Mouse (Mus musculus) heart, embryonic 14.5 days (tissue): ENCODE data around the gene Fam114a1. TPM values are rescaled to one million over a fixed set of nuclear protein-coding genes. Genes with fewer than 3 reads are reported as not detected.

Experiments
- ATAC-seq: fragments of 200-750 bp; cut with Nextera tagmentation; 2 replicates; pipeline ENCODE4 v1.8.0; 2017; ENCODE audit warnings: low read depth, moderate TSS enrichment; ENCODE audit not compliant: insufficient number of reproducible peaks, insufficient read depth, low FRiP score
- H3K27ac ChIP-seq, 2 experiments: fragments of 200-500 bp in 1 of 2; fragments of 300-500 bp in 1 of 2; sonication (generic) in 1 of 2; replicated peaks in 1 of 2; 2 replicates each; pipeline ENCODE4 v1.5.1; 2012 to 2014; ENCODE audit warnings: low read depth in 2 of 2, low read length in 2 of 2, control low read depth in 1 of 2, mild to moderate bottlenecking in 1 of 2, mixed read lengths in 1 of 2; ENCODE audit not compliant: control insufficient read depth in 1 of 2, insufficient read depth in 1 of 2
- H3K27me3 ChIP-seq: fragments of 300-500 bp; sonication (generic); 2 replicates; pipeline ENCODE4 v1.6.1; 2014; ENCODE audit warnings: mild to moderate bottlenecking, low read length, control low read depth; ENCODE audit not compliant: control insufficient read depth, insufficient read depth
- H3K36me3 ChIP-seq: fragments of 300-500 bp; sonication (generic); 2 replicates; pipeline ENCODE4 v1.6.1; 2014; ENCODE audit warnings: mild to moderate bottlenecking, control low read depth, low read length, mixed read lengths; ENCODE audit not compliant: control insufficient read depth, insufficient read depth
- H3K4me1 ChIP-seq, 2 experiments: fragments of 200-500 bp in 1 of 2; fragments of 300-500 bp in 1 of 2; sonication (generic) in 1 of 2; 2 replicates each; pipeline ENCODE4 v1.6.1; 2012 to 2014; ENCODE audit warnings: low read length in 2 of 2, control low read depth in 1 of 2, mixed read lengths in 1 of 2; ENCODE audit not compliant: control insufficient read depth in 2 of 2, insufficient read depth in 2 of 2
- H3K4me2 ChIP-seq: fragments of 300-500 bp; sonication (generic); 2 replicates; pipeline ENCODE4 v1.6.1; 2014; ENCODE audit warnings: mild to moderate bottlenecking, low read length
- H3K4me3 ChIP-seq, 2 experiments: fragments of 200-500 bp in 1 of 2; fragments of 300-500 bp in 1 of 2; sonication (generic) in 1 of 2; 2 replicates each; pipeline ENCODE4 v1.5.1; 2012 to 2014; ENCODE audit warnings: low read length in 2 of 2, mild to moderate bottlenecking in 2 of 2, control low read depth in 1 of 2, low read depth in 1 of 2, moderate library complexity in 1 of 2; ENCODE audit not compliant: control insufficient read depth in 1 of 2, insufficient read depth in 1 of 2
- H3K9ac ChIP-seq: fragments of 300-500 bp; sonication (generic); 2 replicates; pipeline ENCODE4 v1.6.1; 2014; ENCODE audit warnings: mild to moderate bottlenecking, low read length
- H3K9me3 ChIP-seq: fragments of 300-500 bp; sonication (generic); 2 replicates; pipeline ENCODE4 v1.6.1; 2016; ENCODE audit warnings: low read length, control low read depth; ENCODE audit not compliant: control insufficient read depth
- WGBS: fragments of 180-500 bp; shearing (Covaris S2); extraction: QIAGEN DNeasy Blood & Tissue Kit; methylation state at CpG from one replicate; pipeline ENCODE4 v1.1.7; 2014; 5-methylcytosine and 5-hydroxymethylcytosine counted together
- polyA plus RNA-seq: library from polyadenylated mRNA; unstranded; fragments of >200 nt; fragmentation: Nextera tagmentation; extraction: Ambion mirVana; gene quantifications from 2 replicates; pipeline ENCODE4 v1.2.1, GENCODE M21; 2014

The Fam114a1 gene
- polyA plus RNA-seq, 1 experiment from 2014 or later = 38.4 TPM

- 44% methylated on average over 7 of the region's 7 CpGs for WGBS
- Histone ChIP-seq H3K4me1 (peaks cover 10 to 18% of the 10 kb centered on the region in 2 experiments), H3K4me3 (no peak overlapping the region), H3K9ac (no peak overlapping the region), H3K36me3 (peaks cover 61% of the 10 kb centered on the region), H3K27ac (peak overlapping the region in 1 of 2 experiments; percentile 16; a peak in 1 of 4 replicates), H3K4me2 (no peak overlapping the region), H3K9me3 (no peaks in the 10 kb centered on the region), H3K27me3 (no peaks in the 10 kb centered on the region)
- no peak for ATAC-seq
Observed at GRCm38 (mm10) chr5:64985971-64986370, 16.1 kb downstream of the Fam114a1 start.

GRCm38 (mm10) chr5:64989940-64990339 lies 20.1 kb downstream of the Fam114a1 start:
- Histone ChIP-seq H3K36me3 (peaks cover 28% of the 10 kb centered on the region), H3K4me3 (no peak overlapping the region), H3K27me3 (no peaks in the 10 kb centered on the region), H3K9me3 (no peaks in the 10 kb centered on the region), H3K4me2 (no peak overlapping the region), H3K27ac (no peak overlapping the region), H3K9ac (no peak overlapping the region), H3K4me1 (peaks cover 11 to 18% of the 10 kb centered on the region in 2 experiments)
- 94% methylated on average over 1 of the region's 1 CpGs for WGBS
- ATAC-seq = no peak

GRCm38 (mm10) chr5:64992540-64992939 lies 22.7 kb downstream of the Fam114a1 start:
- WGBS = 32% methylated on average over 8 of the region's 8 CpGs
- H3K4me2 ChIP-seq = no peak overlapping the region

GRCm38 (mm10) chr5:64995408-64995807 lies 25.5 kb downstream of the Fam114a1 start:
- no peaks in the 10 kb centered on the region for H3K27me3 ChIP-seq
- H3K4me2 ChIP-seq = no peak overlapping the region
- H3K9me3 ChIP-seq = no peaks in the 10 kb centered on the region
- H3K9ac ChIP-seq = no peak overlapping the region
- ATAC-seq = no peak
- WGBS = 89% methylated on average over 2 of the region's 2 CpGs
- H3K27ac ChIP-seq = no peak overlapping the region
- H3K36me3 ChIP-seq = peaks cover 35% of the 10 kb centered on the region
- no peak overlapping the region for H3K4me3 ChIP-seq
- peaks cover 0 to 2% of the 10 kb centered on the region in 2 experiments; a peak in 1 of 4 replicates for H3K4me1 ChIP-seq

More at GRCm38 (mm10) chr5:64992540-64992939, 22.7 kb downstream of the Fam114a1 start:
- Histone ChIP-seq H3K4me3 (no peak overlapping the region), H3K4me1 (peaks cover 5 to 10% of the 10 kb centered on the region in 2 experiments), H3K36me3 (peaks cover 35% of the 10 kb centered on the region), H3K9ac (no peak overlapping the region), H3K27ac (no peak overlapping the region), H3K9me3 (no peaks in the 10 kb centered on the region), H3K27me3 (no peaks in the 10 kb centered on the region)
- no peak for ATAC-seq

- Histone ChIP-seq H3K4me3 (no peak overlapping the region), H3K27me3 (no peaks in the 10 kb centered on the region), H3K36me3 (peaks cover 29% of the 10 kb centered on the region), H3K27ac (no peak overlapping the region), H3K9ac (no peak overlapping the region), H3K9me3 (no peaks in the 10 kb centered on the region), H3K4me1 (peaks cover 0 to 7% of the 10 kb centered on the region in 2 experiments; a peak in 2 of 4 replicates), H3K4me2 (no peak overlapping the region)
- WGBS = 61% methylated on average over 10 of the region's 10 CpGs
- no peak for ATAC-seq
Observed at GRCm38 (mm10) chr5:65002940-65003824, 33.3 kb downstream of the Fam114a1 start.

- 74% methylated on average over 7 of the region's 7 CpGs for WGBS
- Histone ChIP-seq H3K27ac (no peak overlapping the region), H3K36me3 (peaks cover 37% of the 10 kb centered on the region), H3K4me2 (no peak overlapping the region), H3K9ac (no peak overlapping the region), H3K9me3 (no peaks in the 10 kb centered on the region), H3K4me1 (peaks cover 0 to 7% of the 10 kb centered on the region in 2 experiments; a peak in 2 of 4 replicates), H3K27me3 (no peaks in the 10 kb centered on the region), H3K4me3 (no peak overlapping the region)
- no peak for ATAC-seq
Observed at GRCm38 (mm10) chr5:65003946-65004535, 34.2 kb downstream of the Fam114a1 start.

GRCm38 (mm10) chr5:65005251-65005650 lies 35.4 kb downstream of the Fam114a1 start:
- 0 out of 2 replicates have a peak, but pooled peaks cover 2% of the 10 kb centered on the region for H3K9me3 ChIP-seq
- ATAC-seq = no peak
- WGBS = 93% methylated on average over 4 of the region's 4 CpGs

More at GRCm38 (mm10) chr5:65005251-65005650, 35.4 kb downstream of the Fam114a1 start:
- Histone ChIP-seq H3K27ac (no peak overlapping the region), H3K4me2 (no peak overlapping the region), H3K4me3 (no peak overlapping the region), H3K9ac (no peak overlapping the region), H3K4me1 (peaks cover 0 to 7% of the 10 kb centered on the region in 2 experiments; a peak in 2 of 4 replicates), H3K36me3 (peaks cover 49% of the 10 kb centered on the region), H3K27me3 (no peaks in the 10 kb centered on the region)
